Mouse (Mus musculus) heart, adult 2 months (tissue): ENCODE data around the gene Loxl4. TPM values are rescaled to one million over a fixed set of nuclear protein-coding genes. Genes with fewer than 3 reads are reported as not detected.

Experiments used
- DNase-seq, 2 experiments: peaks; one replicate each; pipeline ENCODE4 v3.0.0; 2021
- H3K27ac ChIP-seq: fragments of 200-600 bp; 2 replicates; pipeline ENCODE4 v1.8.1; 2022
- H3K27me3 ChIP-seq: fragments of 200-500 bp; 2 replicates; pipeline ENCODE4 v1.6.1; 2012; ENCODE audit warnings: mild to moderate bottlenecking, low read length, inconsistent platforms, mixed read lengths; ENCODE audit not compliant: control insufficient read depth, insufficient read depth
- H3K36me3 ChIP-seq: fragments of 200-500 bp; 2 replicates; pipeline ENCODE4 v1.6.1; 2012; ENCODE audit warnings: low read length, inconsistent platforms; ENCODE audit not compliant: control insufficient read depth, insufficient read depth
- H3K4me1 ChIP-seq: fragments of 200-500 bp; 2 replicates; pipeline ENCODE4 v1.6.1; 2011; ENCODE audit warnings: low read length; ENCODE audit not compliant: control insufficient read depth, insufficient read depth
- H3K4me3 ChIP-seq: fragments of 200-600 bp; 2 replicates; pipeline ENCODE4 v1.8.1; 2022
- H3K79me2 ChIP-seq: fragments of 200-500 bp; replicated peaks from 2 replicates; pipeline ENCODE4 v1.6.1; 2012; ENCODE audit warnings: mild to moderate bottlenecking, inconsistent platforms, low read length, moderate library complexity, mixed read lengths; ENCODE audit not compliant: control insufficient read depth, insufficient read depth
- H3K9ac ChIP-seq: fragments of 200-500 bp; 2 replicates; pipeline ENCODE4 v1.6.1; 2012; ENCODE audit warnings: low read depth, mild to moderate bottlenecking, control low read depth, inconsistent platforms, low read length, mixed read lengths
- CTCF ChIP-seq: fragments of 200-600 bp; IDR thresholded peaks from 2 replicates; pipeline ENCODE4 v1.8.1; 2022; ENCODE audit warnings: antibody characterized with exemption, mild to moderate bottlenecking, moderate library complexity
- EP300 ChIP-seq: fragments of 200-500 bp; IDR thresholded peaks from 2 replicates; pipeline ENCODE4 v1.6.1; 2011; ENCODE audit warnings: low read depth, low read length, control low read depth; ENCODE audit not compliant: insufficient read depth
- POLR2A ChIP-seq: fragments of 200-500 bp; IDR thresholded peaks from 2 replicates; pipeline ENCODE4 v1.6.1; 2011; ENCODE audit warnings: mild to moderate bottlenecking, low read depth, low read length, control low read depth; ENCODE audit not compliant: insufficient read depth
- WGBS: fragments of 180-500 bp; shearing (Covaris S2); methylation state at CpG from one replicate; pipeline ENCODE4 v1.1.7; 2018; 5-methylcytosine and 5-hydroxymethylcytosine counted together
- intact Hi-C: fragments of 180-260 bp; cut with DNase I; formaldehyde crosslinking; loops from one replicate; pipeline ENCODE4 v1.15.1; 2025
- polyA plus RNA-seq: library from polyadenylated mRNA; depleted of rRNA; stranded (reverse); fragments of >200 nt; gene quantifications from 2 replicates; pipeline ENCODE4 v1.2.3, GENCODE M21; 2012
- total RNA-seq, 2 experiments: library from RNA; stranded (reverse); gene quantifications; 2 replicates each; pipeline ENCODE4 v1.2.3; 2021

Gene Loxl4
- total and polyA plus RNA-seq, 3 experiments = 0.76 to 0.91 (median 0.77) TPM

DNA sequence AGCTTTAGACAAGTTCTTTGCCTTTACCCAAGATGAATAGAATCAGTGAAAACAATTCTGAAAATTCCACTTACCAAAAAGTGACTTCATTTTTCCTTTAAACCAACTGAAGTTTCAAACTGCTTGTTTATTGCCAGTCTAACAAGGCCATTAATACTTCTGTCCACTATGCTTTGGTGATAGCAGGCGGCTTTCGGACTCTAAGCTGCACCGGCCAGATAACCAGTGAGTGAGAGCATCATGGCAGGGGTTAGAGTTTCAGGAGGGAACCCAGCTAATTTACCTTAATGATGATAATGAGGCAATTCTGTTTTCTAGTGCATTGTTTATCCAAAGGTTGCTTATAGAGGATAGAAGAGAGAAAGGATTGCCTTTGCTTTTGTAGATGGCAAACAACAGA is 28.4 kb downstream of the Loxl4 start:
- DNase-seq = no peak
- WGBS = 92% methylated on average over 3 of the region's 3 CpGs
- TF ChIP-seq EP300 (no peak), POLR2A (no peak), CTCF (no peak)
- no peaks in the 10 kb centered on the region for H3K79me2 ChIP-seq
- H3K9ac ChIP-seq = no peak overlapping the region
- H3K27me3 ChIP-seq = no peaks in the 10 kb centered on the region
- H3K27ac ChIP-seq = no peak overlapping the region
- peaks cover 3% of the 10 kb centered on the region for H3K4me1 ChIP-seq
- intact Hi-C loops = no loop called here
- H3K4me3 ChIP-seq = no peak overlapping the region
- peaks cover 4% of the 10 kb centered on the region; the same call in 1 of the 2 replicates for H3K36me3 ChIP-seq

DNA sequence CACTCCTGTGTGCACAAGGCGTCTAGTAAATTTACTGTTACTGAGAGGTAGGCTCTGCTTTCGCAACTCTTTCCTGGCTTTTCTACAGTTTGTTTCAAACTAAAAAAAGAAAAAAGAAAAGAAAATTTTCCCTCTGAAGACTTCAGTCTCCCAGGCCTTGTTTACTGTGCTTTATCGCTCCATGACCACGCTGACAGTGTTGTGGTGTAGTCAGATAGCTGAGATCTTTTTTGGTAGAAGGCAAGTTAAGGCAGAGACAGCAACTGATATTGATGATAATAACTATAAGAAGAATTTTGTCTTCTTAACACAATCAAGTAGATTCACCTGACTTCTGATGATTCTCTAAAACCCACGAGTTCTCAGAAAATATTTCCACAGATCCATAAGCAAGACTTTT is 28.9 kb downstream of the Loxl4 start:
- no peak for TF ChIP-seq EP300
- TF ChIP-seq POLR2A = no peak
- no peak for TF ChIP-seq CTCF
- DNase-seq = no peak
- Histone ChIP-seq H3K36me3 (peaks cover 2% of the 10 kb centered on the region; the same call in 1 of the 2 replicates), H3K27me3 (no peaks in the 10 kb centered on the region), H3K4me3 (no peak overlapping the region), H3K79me2 (no peaks in the 10 kb centered on the region), H3K27ac (no peak overlapping the region), H3K4me1 (peaks cover 3% of the 10 kb centered on the region), H3K9ac (no peak overlapping the region)
- 95% methylated on average over 5 of the region's 5 CpGs for WGBS
- intact Hi-C loops = no loop called here

DNA sequence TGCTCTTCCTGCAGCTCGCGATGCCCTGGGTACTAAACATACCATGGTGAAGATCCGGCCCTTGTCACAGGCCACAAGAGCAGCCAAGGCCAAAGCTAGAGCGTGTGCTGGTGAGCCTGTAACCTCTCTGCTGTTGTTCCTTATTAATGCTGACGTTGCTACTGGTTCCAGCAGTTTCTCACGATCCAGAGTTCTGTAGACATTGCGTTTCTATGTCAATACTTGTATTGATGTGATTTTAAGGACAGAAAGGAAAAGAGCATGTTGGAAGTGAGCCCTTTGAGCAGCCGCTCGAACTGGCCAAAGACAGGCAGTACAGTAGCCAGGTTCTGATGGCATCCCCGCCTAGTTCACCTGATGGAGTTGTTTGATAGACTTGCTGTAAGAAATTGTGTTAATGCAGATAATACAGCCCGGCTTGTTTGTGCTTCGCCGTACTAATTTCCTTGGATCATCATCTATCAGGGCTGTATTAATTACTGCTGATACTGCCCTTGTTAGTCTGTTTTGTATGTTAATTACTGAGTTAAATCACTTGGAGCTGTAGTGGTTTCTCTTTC is 29.7 kb downstream of the Loxl4 start:
- peaks cover 2% of the 10 kb centered on the region; the same call in 1 of the 2 replicates for H3K36me3 ChIP-seq
- TF ChIP-seq CTCF (no peak), EP300 (no peak), POLR2A (no peak)
- peaks cover 1% of the 10 kb centered on the region; the same call in 1 of the 2 replicates for H3K4me1 ChIP-seq
- no peak overlapping the region for H3K9ac ChIP-seq
- intact Hi-C loops = no loop called here
- DNase-seq = no peak
- H3K4me3 ChIP-seq = no peak overlapping the region
- H3K79me2 ChIP-seq = no peaks in the 10 kb centered on the region
- WGBS = 95% methylated on average over 13 of the region's 13 CpGs
- no peaks in the 10 kb centered on the region for H3K27me3 ChIP-seq
- H3K27ac ChIP-seq = no peak overlapping the region

DNA sequence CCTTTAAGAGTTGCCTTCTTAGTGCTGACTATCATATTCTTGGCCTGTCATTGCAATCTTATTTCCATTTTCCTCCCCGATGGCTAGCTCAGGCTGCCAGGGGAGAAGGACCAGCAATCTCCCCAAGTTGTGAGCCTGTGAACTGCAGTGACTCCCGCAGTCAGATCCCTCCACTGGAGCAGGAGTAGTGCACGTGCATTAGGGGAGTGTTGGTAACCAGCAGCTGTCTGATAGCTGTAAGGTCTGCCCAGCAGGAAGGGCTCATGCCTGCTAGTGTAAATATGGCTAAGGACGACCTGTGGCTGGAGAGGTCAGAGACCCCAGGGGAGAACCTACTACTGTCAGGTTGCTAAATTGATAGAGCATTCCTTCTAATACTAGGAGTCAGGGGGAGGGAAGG is 31.9 kb downstream of the Loxl4 start:
- WGBS = 44% methylated on average over 4 of the region's 4 CpGs
- Histone ChIP-seq H3K27ac (no peak overlapping the region), H3K9ac (no peak overlapping the region), H3K4me1 (no peaks in the 10 kb centered on the region), H3K36me3 (peaks cover 2% of the 10 kb centered on the region; the same call in 1 of the 2 replicates), H3K27me3 (no peaks in the 10 kb centered on the region), H3K4me3 (no peak overlapping the region), H3K79me2 (no peaks in the 10 kb centered on the region)
- TF ChIP-seq POLR2A (no peak), EP300 (no peak), CTCF (no peak)
- intact Hi-C loops = no loop called here
- no peak for DNase-seq

DNA sequence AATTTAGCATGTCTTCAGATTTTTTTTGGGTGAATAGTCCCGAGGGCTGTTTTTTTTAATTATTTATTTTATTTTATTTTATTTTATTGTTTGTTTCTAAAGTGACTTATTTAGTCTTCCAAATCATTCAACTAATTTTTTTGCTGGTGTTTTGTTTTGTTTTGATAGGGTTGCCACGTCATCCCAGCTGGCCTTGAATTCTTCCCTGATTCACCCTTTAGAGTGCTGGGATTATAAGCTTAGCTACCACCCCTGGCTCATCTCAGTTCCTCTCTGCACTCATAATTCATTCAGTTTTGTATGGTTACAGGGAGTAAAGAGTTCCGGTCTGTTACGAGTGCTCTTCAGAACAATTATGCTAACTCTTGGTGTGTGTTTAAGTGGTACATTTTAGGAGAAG is 34.0 kb downstream of the Loxl4 start:
- intact Hi-C loops = no loop called here
- Histone ChIP-seq H3K4me1 (no peaks in the 10 kb centered on the region), H3K36me3 (peaks cover 1% of the 10 kb centered on the region; the same call in 1 of the 2 replicates), H3K9ac (no peak overlapping the region), H3K27me3 (no peaks in the 10 kb centered on the region), H3K4me3 (no peak overlapping the region), H3K27ac (no peak overlapping the region), H3K79me2 (no peaks in the 10 kb centered on the region)
- 90% methylated on average over 4 of the region's 4 CpGs for WGBS
- TF ChIP-seq CTCF (no peak), EP300 (no peak), POLR2A (no peak)
- no peak for DNase-seq

DNA sequence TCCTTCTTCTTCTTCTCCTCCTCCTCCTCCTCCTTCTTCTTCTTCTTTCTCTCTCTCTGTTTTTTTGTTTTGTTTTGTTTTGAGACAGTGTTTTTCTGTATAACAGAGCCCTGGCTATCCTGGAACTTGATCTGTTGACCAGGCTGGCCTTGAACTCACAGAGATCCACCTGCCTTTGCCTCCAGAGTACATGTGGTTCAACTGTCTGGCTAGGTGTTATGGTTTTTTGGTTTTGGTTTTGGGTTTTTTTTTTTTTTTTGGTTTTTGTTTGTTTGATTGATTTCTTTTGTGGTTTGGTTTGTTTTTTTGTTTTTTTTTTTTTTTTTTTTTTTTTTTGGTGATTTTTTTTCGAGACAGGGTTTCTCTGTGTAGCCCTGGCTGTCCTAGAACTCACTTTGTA is 35.8 kb downstream of the Loxl4 start:
- no peaks in the 10 kb centered on the region for H3K4me1 ChIP-seq
- H3K79me2 ChIP-seq = no peaks in the 10 kb centered on the region
- H3K4me3 ChIP-seq = no peak overlapping the region
- H3K9ac ChIP-seq = no peak overlapping the region
- no peak overlapping the region for H3K27ac ChIP-seq
- 100% methylated on average over 1 of the region's 1 CpGs for WGBS
- intact Hi-C loops = no loop called here
- DNase-seq = no peak
- no peaks in the 10 kb centered on the region for H3K27me3 ChIP-seq
- no peaks in the 10 kb centered on the region for H3K36me3 ChIP-seq
- TF ChIP-seq CTCF = no peak
- TF ChIP-seq POLR2A = no peak
